Mouse (Mus musculus): Measurements from ENCODE around the gene C2cd5.
A peak's percentile ranks its signal among the peaks of the same experiment; 100 is the strongest.

C2cd5 gene

DNA sequence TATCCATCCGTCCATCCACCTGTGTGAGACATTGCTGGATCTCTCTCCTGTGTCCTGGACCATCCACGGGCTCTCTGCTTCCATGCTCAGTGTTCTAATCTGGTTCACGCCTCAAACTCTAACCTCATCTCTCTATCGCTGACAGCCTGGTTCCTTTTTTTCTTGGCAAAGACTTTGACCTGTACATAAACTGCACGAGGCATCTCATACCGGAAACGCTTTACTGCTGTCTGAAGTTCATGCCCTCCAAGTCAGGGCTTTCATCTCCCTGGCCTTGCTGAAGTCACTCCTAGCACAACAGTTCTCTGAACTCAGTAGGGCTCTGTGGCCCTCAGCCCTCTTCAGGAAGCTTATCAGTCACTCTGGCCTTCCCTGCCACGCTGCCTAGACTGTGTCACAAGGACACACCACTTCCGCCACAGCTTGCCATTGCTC is 15.1 kb upstream of the C2cd5 start:
- DNase-seq: no peak

GRCm38 (mm10) chr6:143114556-143114955 is 14.6 kb upstream of the C2cd5 start:
- DNase-seq: no peak

DNA sequence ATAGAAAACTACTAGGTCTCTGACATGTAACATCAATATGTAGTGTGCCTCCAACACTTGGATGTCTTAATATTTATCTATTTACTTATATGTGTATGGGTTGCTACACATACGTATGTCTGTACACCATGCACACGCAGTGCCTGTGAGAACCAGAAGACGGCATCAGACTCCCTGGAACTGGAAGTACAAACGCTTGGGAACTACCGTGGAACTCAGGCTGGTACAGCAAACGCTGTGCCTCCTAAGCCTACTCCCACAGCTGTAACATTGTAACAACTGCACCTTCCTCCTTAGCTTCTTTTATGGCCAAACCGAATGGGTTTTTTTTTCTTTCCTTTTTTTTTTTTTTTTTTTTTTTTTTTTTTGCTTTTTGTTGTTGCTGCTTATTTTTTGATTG is 10.4 kb upstream of the C2cd5 start:
- DNase-seq: no peak

- DNase-seq: no peak
Observed at GRCm38 (mm10) chr6:143109622-143110218, 9.8 kb upstream of the C2cd5 start.

- no peak for DNase-seq
Observed at GRCm38 (mm10) chr6:143108031-143108430, 8.1 kb upstream of the C2cd5 start.

- DNase-seq: no peak
Observed at GRCm38 (mm10) chr6:143107611-143108010, 7.7 kb upstream of the C2cd5 start.

DNA sequence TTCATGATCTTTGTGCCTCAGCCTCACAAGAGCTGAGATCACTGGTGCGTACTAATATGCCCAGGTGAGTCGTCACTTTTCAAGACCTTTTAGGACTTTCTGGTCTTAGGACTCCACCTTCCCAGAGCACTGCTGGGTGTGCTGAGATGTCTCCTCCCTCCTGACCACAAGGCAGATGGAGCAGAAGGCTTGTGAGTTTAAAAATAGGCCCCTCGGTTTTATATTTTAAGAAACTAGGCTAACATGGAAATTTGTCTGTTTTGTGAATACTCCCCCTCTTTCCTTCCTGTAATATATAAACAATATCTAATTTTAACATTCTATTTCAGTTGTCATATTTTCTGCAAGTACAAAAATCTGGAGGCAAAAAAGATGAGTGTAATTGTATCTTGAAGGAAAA is 5.8 kb upstream of the C2cd5 start:
- no peak for DNase-seq

DNA sequence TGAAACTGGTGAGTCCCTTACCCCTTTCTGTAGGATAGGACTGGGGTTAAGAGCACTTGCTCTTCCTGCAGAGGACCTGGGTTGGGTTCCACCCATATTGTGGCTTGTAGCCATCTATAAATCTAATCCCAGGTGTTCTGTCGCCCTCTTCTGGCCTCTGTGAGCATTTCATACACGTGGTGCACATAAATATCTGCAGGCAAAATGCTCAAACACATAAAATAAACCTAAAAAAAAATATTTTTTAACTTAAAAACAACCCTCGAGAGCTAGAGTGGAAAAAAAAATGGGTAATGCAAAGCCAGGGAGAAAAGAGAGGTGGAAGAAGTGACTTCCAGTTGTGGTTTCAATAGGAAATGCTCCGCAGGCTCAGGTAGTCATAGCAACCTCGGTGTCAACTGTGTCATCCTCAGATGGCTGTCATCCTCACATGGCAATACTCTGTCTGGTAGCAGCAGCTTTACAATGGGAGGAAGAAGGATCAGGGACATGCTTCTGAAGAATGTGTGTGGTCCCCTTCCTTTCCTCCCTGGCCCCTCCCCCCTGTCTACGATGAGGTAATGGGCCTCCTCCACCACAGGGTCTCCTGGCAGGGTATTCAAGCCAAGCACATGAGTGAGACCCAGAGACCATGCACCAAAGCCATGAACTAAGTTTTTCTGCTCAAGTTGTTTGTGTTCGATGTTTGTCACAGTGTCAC is 4.2 kb upstream of the C2cd5 start:
- no peak for DNase-seq

DNA sequence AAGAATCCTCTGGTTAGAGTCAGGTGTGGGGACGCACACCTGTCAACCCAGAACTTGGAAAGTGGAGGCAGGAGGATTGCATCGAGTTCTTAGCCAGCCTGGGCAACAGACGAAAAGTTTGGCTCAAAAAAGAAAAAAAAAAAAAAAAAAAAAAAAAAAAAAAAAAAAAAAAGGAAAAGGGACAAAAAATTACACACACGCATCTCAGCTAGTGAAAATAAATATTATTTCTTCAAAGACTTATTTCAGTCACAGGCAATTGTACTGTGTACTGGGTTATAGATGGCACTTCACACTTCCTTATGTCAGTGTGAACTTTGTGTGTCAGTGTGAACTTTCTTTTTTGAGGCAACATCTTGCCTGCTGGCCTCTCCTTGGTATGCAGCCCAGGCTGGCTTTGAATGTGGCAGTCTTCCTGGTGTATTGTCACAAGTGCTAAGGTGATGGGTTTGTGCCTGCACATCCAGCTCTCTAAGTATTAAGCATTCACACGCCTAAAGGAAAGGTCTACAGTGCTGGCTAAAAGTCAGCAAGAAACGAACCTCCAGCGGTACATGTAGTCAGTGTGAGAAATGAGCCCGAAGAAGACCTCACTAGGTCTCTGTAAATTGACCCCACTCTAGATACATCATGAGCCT is 656 bp upstream of the C2cd5 start:
- DNase-seq: peak; percentile 52

DNA sequence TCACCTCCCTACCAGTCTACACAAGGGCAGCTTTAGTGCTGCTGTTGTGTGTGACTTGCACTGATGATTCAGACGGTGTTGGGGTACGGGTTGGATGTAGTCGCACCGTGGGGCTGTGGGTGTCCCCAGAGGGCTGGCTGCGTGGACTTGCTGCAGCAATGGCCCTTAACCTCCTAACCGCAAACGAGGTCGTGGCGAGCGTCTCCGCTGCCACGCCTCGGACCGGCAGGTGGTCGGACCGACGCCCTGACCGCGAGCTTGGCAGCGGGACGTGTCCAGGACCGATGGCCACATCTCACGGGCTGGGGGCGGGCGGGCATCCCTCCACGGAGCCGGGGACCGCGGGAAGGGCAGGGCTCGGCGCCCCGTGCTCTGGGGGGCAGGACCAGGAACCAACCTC is 660 bp downstream of the C2cd5 start:
- peak; percentile 88 for DNase-seq

- DNase-seq: no peak
Observed at GRCm38 (mm10) chr6:143095126-143095525, 4.8 kb downstream of the C2cd5 start.

DNA sequence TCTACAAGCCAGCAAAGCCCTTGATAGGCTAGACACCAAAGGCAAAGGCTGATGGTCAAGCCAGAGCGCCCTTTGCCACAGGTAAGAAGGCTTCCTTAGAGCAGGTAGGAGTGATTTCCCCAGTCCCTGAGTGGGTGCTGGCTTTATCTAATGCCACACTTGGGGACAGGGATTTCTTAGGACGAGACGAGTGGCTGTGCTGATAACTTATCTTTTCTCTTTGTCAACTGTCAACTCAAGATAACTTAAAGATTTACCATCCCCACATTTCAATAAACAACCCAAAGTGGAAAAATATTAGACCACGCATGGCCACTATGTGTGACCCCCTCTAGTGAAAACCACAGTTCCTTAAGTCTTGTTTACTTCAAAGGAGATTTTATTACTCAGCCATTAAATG is 7.1 kb downstream of the C2cd5 start:
- DNase-seq: no peak

DNA sequence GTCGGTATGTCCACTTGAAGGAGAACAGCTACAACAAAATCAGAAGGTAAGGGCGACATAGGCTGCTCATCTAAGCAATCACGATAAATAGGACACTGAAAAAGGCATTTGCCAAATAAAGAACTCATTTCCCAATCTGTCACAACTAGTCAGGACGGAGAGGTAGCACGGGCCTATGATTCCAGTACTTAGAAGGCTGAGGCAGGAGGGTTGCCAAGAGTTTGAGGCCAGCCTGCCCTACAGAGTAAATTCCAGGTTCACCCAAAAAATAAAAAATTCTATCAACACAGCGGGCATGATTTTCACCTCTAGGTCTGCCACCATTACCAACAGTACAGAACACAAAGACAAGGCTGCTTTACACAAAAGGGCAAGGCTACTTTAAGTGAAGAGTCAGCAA is 8.9 kb downstream of the C2cd5 start:
- no peak for DNase-seq

GRCm38 (mm10) chr6:143087332-143087731 is 12.6 kb downstream of the C2cd5 start:
- DNase-seq: no peak

GRCm38 (mm10) chr6:143085898-143086297 is 14.0 kb downstream of the C2cd5 start:
- DNase-seq: no peak

DNA sequence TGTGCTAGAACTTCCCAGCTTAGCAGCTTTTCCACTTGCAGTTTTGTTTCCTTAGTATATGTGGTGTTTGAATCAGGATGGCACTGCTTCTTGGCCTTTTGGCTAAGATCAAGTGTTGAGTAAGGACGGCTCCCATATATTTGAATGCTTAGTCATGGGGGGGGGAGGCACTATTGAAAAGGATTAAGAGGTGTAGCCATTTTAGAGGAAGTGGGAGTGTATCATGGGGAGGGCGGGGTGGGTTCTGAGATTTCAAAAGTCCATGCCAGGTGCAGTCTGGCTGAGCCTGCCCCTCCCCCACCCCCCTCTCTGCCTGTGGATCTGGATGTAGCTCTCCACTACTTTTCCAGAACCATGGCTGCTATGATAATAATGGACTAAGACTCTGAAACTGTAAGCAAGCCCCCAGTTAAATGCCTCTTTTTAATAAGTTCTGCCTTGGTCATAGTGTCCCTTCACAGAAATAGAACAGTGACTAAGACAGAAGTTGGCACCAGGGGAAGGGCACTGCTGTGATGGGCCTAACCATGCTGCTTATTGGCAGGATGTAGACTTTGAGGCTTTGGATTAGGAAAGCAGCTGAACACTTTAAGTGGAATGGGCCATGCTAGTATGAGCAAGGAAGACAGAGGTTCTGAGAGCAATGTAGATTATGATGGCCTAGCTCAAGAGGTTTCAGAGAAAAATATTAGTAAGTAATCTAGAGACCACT is 15.5 kb downstream of the C2cd5 start:
- peak; percentile 22 for DNase-seq

DNA sequence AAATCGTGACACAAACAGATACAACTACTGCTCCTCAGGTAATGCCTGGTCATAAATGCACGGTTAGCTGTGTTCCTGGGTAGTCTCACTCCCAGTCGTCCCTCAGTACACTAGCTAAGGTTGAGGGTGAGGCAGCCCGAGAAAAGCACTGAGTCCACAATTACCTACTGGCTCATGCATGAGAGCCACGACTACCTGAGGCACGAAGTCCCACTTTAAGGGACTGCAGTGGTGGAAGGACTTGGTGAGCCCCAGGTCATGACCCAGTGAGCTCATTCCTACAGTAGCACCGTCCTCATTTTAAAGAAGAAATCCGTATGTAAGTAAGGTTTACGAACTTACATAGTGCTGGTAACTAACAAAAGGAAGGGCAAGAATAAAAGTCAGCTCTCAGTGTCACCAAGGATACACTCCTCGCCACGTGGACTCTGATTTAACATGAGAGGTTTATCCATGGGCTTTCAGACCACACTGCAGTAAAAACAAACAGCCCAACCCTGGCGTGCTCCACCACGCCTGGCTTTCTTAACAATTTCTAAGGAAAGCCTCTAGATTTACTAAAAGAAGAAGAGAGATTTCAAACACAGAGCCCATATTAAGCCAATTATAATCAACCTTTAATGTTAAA is 18.3 kb downstream of the C2cd5 start:
- DNase-seq: no peak

DNA sequence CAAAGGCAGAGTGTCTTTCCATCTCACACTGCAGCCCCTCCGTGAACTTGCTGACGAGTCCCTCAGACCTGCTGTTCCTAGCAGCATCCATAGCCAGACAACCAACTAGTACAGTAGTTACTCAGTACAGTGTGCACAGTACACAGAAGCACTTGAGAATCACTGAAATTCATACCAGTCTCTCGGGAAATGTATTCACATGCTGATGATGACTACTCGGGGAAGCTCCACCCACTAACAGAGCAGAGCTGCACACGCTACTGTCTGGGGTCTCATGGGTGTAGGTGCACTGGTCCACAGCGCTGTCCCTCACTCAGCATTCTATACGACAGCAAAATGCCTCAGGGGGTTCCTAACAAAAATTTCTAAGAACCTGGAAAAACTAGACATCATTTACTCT is 19.2 kb downstream of the C2cd5 start:
- no peak for DNase-seq

DNA sequence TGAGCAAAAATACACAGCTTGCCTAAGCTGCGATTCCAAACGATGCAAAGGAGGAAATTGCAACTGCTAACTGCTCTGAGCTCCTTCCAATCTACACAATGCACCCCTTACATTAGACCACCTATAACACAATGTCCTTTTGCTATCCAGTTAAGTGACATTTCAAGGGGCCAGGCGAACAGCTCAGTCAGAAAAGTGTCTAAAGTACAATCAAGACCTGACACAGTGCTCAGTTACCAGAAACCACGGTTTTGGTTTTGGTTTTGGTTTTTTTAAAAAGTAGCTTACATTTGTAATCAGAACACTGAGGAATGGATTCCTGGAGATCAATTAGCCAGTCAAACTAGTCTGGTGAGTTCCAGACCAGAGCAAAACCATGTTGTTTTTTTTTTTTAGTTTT is 20.8 kb downstream of the C2cd5 start:
- DNase-seq: no peak

DNA sequence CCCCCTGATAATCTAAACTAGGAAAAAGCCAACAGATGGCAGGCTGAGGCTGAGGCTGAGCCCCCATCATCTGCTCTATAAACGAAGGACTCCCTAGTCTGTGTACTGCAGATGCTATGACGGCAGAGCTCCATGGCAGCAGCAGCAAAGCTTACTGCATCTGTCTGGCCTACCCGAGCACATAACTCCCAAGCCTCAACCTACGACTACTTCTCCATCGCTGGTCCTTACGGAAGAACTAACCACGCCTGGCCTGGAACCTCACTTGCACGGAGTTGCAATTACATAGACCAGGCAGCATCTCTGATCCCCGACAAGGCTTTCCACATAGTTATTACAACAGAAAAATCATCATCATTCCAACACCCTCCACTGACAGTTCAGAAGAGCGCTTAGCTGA is 23.5 kb downstream of the C2cd5 start:
- DNase-seq: no peak

- no peak for DNase-seq
Observed at GRCm38 (mm10) chr6:143073914-143074313, 26.0 kb downstream of the C2cd5 start.

GRCm38 (mm10) chr6:143073476-143073875 is 26.5 kb downstream of the C2cd5 start:
- no peak for DNase-seq

GRCm38 (mm10) chr6:143072412-143073014 is 27.4 kb downstream of the C2cd5 start:
- DNase-seq: no peak
